Mouse (Mus musculus) ES-Bruce4 (cell line): Measurements from ENCODE around the gene Mavs.

Source experiments
- CTCF ChIP-seq: IDR thresholded peaks from one replicate; pipeline ENCODE4 v1.8.1; 2011; ENCODE audit warnings: low read depth, low read length
- POLR2A ChIP-seq: IDR thresholded peaks from one replicate; pipeline ENCODE4 v1.8.1; 2011; ENCODE audit warnings: low read length; ENCODE audit not compliant: insufficient read depth

DNA sequence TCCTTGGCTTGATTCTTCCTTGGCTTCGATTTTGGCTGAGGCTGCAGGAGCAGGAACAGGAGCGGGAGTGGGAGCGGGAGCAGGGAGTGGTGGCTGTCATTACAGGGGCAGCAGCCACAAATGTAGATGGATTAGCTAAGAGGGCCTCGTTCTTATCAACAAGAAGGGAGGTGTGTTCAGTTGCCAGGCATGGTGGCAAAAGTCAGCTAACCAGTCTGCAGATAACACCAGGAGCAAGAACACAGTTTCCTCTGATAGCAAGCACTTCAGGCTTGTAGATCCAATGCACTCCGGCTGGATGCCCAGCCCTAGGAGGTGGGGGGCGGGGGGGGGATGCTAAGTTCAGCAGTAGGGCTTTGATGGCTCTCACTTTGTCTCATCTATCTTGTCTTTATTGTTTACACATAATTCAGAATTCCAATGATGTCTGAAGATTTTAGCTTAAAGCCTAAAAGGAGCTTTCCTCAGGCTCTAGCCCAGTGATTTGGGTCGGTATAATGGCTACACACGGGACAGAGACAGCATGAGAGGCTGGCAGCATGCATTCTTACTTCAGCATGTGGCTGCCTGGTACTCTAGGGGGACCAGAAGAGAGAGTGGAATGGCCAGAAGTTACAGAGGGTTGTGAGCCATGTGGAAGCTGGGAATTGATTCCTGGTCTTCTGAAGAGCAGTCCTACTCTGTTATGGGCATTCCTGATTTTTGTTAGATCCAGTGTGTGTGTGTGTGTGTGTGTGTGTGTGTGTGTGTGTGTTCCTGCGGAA, 26.9 kb downstream of the Mavs start:
- TF ChIP-seq POLR2A (no peak), CTCF (no peak)
